Mouse (Mus musculus) limb, embryonic 10.5 days (tissue): ENCODE measurements around the gene Nipal4. TPM values are rescaled to one million over a fixed set of nuclear protein-coding genes. Genes with fewer than 3 reads are reported as not detected.

Experiments
- DNase-seq: peaks from one replicate; pipeline ENCODE4 v3.0.0-alpha.2; 2017; ENCODE audit warnings: low spot score
- H3K27ac ChIP-seq: fragments of 300-500 bp; sonication (generic); 2 replicates; pipeline ENCODE4 v1.5.1; 2016; ENCODE audit warnings: mild to moderate bottlenecking
- H3K27me3 ChIP-seq: fragments of 300-500 bp; sonication (generic); 2 replicates; pipeline ENCODE4 v1.6.1; 2016; ENCODE audit warnings: low read depth, mild to moderate bottlenecking; ENCODE audit not compliant: poor library complexity, severe bottlenecking
- H3K36me3 ChIP-seq: fragments of 300-500 bp; sonication (generic); 2 replicates; pipeline ENCODE4 v1.6.1; 2016; ENCODE audit warnings: mild to moderate bottlenecking, moderate library complexity
- H3K4me1 ChIP-seq: fragments of 300-500 bp; sonication (generic); 2 replicates; pipeline ENCODE4 v1.6.1; 2016
- H3K4me3 ChIP-seq: fragments of 300-500 bp; sonication (generic); 2 replicates; pipeline ENCODE4 v1.5.1; 2016; ENCODE audit warnings: mild to moderate bottlenecking, moderate library complexity
- H3K9me3 ChIP-seq: fragments of 300-500 bp; sonication (generic); replicated peaks from 2 replicates; pipeline ENCODE4 v1.6.1; 2016; ENCODE audit warnings: mild to moderate bottlenecking
- WGBS: fragments of 180-500 bp; shearing (Covaris S2); methylation state at CpG from one replicate; pipeline ENCODE4 v1.1.7; 2016; 5-methylcytosine and 5-hydroxymethylcytosine counted together
- polyA plus RNA-seq: library from polyadenylated mRNA; unstranded; fragments of >200 nt; fragmentation: Nextera tagmentation; extraction: Ambion mirVana; gene quantifications from 2 replicates; pipeline ENCODE4 v1.2.1, GENCODE M21; 2016

Gene Nipal4
- polyA plus RNA-seq, 1 experiment from 2014 or later, result 0.36 TPM

DNA sequence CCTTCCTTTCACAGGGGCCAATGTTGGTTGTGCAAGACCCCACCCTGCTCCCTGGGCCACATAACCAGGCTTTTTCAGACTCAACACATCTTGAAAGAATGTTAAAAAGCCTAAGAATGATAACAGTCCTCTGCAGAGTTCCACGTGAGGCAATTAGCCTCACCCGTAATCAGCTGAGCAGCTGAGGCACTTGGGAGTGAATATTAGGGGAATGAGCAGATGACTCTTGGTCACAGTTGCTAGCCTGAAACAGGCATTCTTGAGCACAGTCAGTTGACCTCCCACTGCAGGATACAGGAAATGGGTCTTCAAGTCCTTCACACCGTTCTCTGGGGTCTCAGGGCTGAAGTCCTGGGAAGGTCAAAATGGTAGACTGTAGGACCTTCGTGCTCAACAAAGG lies 44.6 kb downstream of the Nipal4 start:
- Histone ChIP-seq H3K36me3 (peaks cover 17% of the 10 kb centered on the region; the same call in 1 of the 2 replicates), H3K4me3 (no peak overlapping the region), H3K27me3 (no peaks in the 10 kb centered on the region), H3K27ac (peak overlapping the region; percentile 36; the same call in 1 of the 2 replicates), H3K9me3 (no peaks in the 10 kb centered on the region), H3K4me1 (peaks cover 28% of the 10 kb centered on the region)
- 87% methylated on average over 4 of the region's 4 CpGs for WGBS
- no peak for DNase-seq

DNA sequence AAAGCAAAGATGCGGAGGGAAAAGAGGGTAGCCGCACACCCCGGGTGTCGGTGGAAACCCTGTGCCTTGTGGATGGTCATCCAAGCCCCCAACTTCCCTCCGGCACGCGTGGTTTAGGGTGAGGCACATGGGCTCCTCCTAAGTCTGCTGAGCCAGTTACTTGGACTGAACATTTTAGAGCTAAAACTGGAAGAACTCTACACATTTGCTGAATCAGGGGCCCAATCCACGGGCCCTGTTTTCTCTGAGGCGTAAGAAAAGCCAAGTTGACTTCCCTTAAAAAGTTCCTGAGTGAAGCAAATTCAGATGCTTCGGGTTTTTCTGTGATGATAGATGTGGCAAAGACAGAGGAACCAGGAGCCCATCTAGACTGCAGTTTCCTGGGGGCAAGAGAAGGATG lies 46.2 kb downstream of the Nipal4 start:
- Histone ChIP-seq H3K27me3 (no peaks in the 10 kb centered on the region), H3K4me3 (no peak overlapping the region), H3K4me1 (peaks cover 31% of the 10 kb centered on the region), H3K9me3 (no peaks in the 10 kb centered on the region), H3K36me3 (peaks cover 22% of the 10 kb centered on the region; the same call in 1 of the 2 replicates), H3K27ac (peak overlapping the region; percentile 79)
- 93% methylated on average over 10 of the region's 10 CpGs for WGBS
- no peak for DNase-seq

DNA sequence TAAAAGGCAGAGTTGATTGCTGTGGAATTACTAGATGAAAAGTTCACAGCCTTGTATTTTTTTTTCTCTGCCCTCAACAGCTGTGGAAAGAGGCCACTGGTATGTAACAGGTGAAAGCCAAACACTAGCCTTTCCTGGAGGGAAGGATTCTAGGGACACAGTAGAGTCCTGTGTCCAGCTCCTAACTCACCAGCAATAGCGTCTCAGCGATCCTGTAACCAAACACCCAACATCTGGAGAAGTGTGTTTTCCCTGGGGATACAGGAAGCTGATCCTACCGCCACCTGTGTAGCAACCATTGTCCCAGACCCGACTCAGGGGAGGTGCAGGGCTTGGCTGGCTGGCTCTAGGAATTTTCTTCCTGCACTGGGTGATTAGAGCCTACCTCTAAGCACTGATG lies 46.7 kb downstream of the Nipal4 start:
- DNase-seq, result peak; percentile 74

DNA sequence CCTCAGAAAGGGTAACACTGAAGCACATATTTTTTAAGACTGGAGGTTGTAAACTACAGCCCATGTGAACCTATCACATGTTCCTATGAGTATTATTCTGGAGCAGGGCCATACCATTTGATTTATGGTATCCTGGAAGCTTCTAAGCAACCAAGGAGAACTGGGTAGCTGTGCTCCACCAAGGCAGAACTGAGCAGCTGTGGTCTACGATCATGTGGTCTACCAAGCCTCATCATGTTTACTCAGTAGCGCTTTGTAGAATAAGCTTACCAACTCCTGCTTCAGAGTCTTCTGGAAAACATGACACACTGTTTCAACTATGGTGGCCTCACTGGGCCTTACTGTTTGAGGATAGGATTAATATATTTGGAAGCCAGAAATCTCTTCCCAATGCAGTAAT lies 49.8 kb downstream of the Nipal4 start:
- H3K9me3 ChIP-seq, result no peaks in the 10 kb centered on the region
- no peak overlapping the region for H3K27ac ChIP-seq
- no peak for DNase-seq
- H3K4me3 ChIP-seq, result no peak overlapping the region
- peaks cover 30% of the 10 kb centered on the region for H3K4me1 ChIP-seq
- no peaks in the 10 kb centered on the region for H3K27me3 ChIP-seq
- 93% methylated on average over 2 of the region's 2 CpGs for WGBS
- H3K36me3 ChIP-seq, result peaks cover 25% of the 10 kb centered on the region

More for the DNA sequence above, 46.7 kb downstream of the Nipal4 start:
- Histone ChIP-seq H3K27ac (peak overlapping the region; percentile 79), H3K4me3 (no peak overlapping the region), H3K4me1 (peaks cover 31% of the 10 kb centered on the region), H3K27me3 (no peaks in the 10 kb centered on the region), H3K9me3 (no peaks in the 10 kb centered on the region), H3K36me3 (peaks cover 24% of the 10 kb centered on the region)
- 5% methylated on average over 4 of the region's 4 CpGs for WGBS

DNA sequence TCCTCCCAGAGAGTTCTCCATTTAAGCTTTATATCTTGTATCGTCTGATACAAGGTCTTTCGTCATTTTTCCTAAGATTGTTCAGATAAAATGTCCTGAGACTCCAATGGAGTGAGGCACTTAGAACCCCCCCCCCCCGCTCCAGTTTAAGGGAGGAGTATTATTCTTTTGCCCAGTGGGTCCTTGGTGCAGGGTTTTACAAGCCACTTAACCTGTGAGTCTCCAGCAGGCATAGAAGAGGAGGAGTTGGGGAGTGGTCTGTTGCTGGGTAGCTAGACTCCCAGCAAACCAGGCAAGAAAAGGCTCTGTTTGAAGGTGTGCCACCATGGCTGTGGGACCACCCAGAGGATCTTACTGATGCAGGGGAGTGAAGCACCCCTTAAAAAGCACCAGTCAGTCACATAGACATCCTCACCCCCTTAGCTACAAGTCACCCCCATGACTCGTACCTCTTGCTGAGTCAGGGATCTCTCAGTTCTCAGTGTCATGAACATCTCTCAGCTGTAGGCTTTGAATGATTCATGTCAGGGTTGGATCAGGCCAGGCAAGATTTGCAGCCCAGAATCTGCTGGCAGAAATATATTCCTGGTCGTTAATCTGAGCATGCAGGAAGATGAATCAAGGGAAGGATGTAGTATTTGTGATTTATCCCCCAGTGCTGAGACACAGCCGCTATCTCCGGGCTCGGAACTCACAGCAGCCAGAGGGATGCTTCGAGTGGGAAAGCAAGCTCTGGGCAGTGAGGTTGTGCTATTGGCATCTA lies 50.7 kb downstream of the Nipal4 start:
- H3K4me3 ChIP-seq, result no peak overlapping the region
- peaks cover 28% of the 10 kb centered on the region for H3K4me1 ChIP-seq
- H3K36me3 ChIP-seq, result peaks cover 20% of the 10 kb centered on the region
- 83% methylated on average over 9 of the region's 9 CpGs for WGBS
- no peak for DNase-seq
- H3K27me3 ChIP-seq, result no peaks in the 10 kb centered on the region
- no peaks in the 10 kb centered on the region for H3K9me3 ChIP-seq
- H3K27ac ChIP-seq, result no peak overlapping the region

DNA sequence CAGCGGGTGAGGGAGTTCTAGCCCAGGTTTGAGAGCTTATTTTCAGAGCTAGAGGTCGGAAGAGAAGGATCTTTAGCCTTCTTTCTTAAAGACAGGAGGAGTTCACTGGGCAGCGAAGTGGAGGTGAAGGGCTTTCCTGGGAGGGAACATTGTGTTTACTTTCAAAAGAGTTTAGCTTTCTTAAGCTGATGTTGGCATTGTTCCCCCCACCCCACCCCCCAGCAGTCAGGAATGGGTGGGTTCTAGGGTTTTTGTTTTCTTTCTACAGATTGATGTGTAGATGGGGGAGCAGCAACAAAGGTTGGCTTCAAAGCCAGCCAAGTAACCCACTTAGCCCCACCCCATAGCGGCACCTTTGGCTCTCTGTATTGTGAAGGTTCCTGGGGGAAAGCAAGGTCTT lies 51.3 kb downstream of the Nipal4 start:
- WGBS, result 78% methylated on average over 4 of the region's 4 CpGs

DNA sequence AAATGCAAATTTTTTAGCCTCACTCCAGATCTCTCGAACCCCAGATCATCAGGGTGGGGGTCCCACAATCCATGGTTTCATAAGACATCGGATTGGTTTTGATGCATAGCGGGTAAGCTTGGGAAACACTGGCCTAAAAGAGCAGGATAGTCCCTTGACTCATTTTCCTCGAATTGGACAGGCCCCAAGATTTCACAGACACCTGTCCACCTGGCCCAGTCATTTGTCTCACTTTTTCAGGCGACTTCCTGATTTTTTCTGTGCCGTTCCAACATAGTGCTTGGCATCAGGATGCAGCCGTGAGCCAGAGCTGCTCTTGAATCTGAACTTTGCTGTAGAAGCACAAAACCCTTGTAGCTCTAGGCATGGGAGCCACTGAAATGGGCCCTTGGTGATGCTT lies 52.1 kb downstream of the Nipal4 start:
- WGBS, result 94% methylated on average over 7 of the region's 7 CpGs
- H3K36me3 ChIP-seq, result peaks cover 20% of the 10 kb centered on the region
- H3K27me3 ChIP-seq, result no peaks in the 10 kb centered on the region

More for the DNA sequence above, 51.3 kb downstream of the Nipal4 start:
- DNase-seq, result no peak
- Histone ChIP-seq H3K4me1 (peaks cover 23% of the 10 kb centered on the region), H3K27ac (no peak overlapping the region), H3K27me3 (no peaks in the 10 kb centered on the region), H3K36me3 (peaks cover 20% of the 10 kb centered on the region), H3K9me3 (no peaks in the 10 kb centered on the region), H3K4me3 (no peak overlapping the region)

DNA sequence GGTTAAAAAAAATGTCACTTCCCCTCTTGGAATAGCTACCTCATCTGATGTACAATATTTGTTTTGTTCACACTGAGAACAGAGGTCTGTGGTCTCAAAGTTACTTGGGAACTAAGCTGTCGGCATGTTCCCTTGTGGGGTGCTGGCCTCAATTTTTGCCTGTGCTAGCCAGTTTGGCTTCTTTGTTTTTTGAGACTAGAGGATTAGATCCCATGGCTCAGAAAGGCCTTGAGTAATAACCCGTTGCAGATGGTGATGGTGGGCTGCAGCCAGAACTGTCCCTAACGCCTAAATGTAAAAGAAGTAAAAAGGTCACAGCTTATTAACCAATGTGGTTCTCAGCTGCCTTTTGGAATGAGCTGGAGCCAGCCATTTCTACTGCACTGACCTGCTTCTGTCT lies 53.1 kb downstream of the Nipal4 start:
- H3K27ac ChIP-seq, result no peak overlapping the region
- no peaks in the 10 kb centered on the region for H3K9me3 ChIP-seq
- peaks cover 20% of the 10 kb centered on the region for H3K36me3 ChIP-seq
- H3K4me3 ChIP-seq, result no peak overlapping the region
- H3K27me3 ChIP-seq, result no peaks in the 10 kb centered on the region
- no peak for DNase-seq
- H3K4me1 ChIP-seq, result peaks cover 5% of the 10 kb centered on the region
- 91% methylated on average over 3 of the region's 3 CpGs for WGBS

More for the DNA sequence above, 52.1 kb downstream of the Nipal4 start:
- Histone ChIP-seq H3K27ac (no peak overlapping the region), H3K4me3 (no peak overlapping the region), H3K9me3 (no peaks in the 10 kb centered on the region), H3K4me1 (peaks cover 15% of the 10 kb centered on the region)
- DNase-seq, result no peak

DNA sequence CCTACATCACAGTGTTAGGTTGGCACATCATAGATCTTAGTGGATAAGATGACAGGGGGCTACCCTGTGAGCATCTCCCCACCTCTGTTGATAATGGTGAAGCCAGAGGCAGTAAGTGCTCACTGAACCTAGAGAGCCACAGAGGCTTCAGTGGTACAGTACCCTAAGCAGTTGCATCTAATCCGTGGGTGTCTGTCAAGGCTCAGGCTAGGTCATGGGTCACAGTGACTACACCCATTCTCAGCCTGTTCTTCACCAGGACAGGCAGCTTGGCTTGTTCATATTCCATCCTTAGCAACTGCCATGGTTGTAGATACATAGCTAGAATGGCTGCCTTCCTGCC lies 55.4 kb downstream of the Nipal4 start:
- Histone ChIP-seq H3K36me3 (peaks cover 30% of the 10 kb centered on the region), H3K9me3 (no peaks in the 10 kb centered on the region), H3K27me3 (no peaks in the 10 kb centered on the region), H3K4me1 (peaks cover under 1% of the 10 kb centered on the region; the same call in 1 of the 2 replicates), H3K4me3 (no peak overlapping the region), H3K27ac (no peak overlapping the region)
- no peak for DNase-seq
- WGBS, result 88% methylated on average over 1 of the region's 1 CpGs

DNA sequence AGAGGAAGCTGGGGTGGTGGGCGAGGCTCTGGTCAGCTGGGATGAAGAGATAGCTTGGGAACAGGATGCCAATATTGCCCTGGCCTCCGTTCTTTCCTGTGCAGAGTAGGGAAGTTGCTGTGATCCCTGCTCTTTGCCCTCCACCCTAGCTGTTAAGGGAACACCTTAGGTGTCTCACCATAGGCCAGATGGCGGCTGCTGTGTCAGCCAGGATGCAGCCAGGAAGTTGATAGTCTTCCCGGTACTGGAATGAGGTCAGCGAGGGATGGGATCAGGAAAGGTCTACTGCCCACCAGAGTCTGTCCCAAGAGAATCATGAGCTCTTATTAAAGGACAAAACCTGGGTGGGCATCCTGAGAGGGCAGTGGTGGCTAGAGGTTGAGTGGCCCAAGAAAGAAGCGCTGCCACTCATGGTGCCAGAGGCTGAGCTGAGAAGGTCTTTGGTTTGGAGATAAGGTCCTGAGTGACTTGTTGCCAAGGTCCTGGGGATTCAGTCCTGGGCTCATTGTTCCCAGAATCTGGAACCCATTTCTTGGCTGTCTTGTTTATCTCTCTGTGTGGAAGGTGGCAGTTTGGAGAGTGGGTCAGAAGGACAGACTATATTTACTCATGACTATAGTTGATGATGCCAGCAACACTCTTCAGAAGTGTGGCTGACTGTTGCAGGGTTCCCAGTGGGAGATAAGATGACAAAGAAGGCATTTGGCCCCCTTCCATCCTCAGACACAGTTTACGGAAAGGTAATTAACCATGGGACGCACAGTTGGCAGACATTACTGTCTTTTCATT lies 56.0 kb downstream of the Nipal4 start:
- H3K36me3 ChIP-seq, result peaks cover 27% of the 10 kb centered on the region
- WGBS, result 84% methylated on average over 8 of the region's 8 CpGs
- DNase-seq, result no peak
- H3K27me3 ChIP-seq, result no peaks in the 10 kb centered on the region
- H3K4me3 ChIP-seq, result no peak overlapping the region
- H3K4me1 ChIP-seq, result no peaks in the 10 kb centered on the region
- no peak overlapping the region for H3K27ac ChIP-seq
- no peaks in the 10 kb centered on the region for H3K9me3 ChIP-seq

DNA sequence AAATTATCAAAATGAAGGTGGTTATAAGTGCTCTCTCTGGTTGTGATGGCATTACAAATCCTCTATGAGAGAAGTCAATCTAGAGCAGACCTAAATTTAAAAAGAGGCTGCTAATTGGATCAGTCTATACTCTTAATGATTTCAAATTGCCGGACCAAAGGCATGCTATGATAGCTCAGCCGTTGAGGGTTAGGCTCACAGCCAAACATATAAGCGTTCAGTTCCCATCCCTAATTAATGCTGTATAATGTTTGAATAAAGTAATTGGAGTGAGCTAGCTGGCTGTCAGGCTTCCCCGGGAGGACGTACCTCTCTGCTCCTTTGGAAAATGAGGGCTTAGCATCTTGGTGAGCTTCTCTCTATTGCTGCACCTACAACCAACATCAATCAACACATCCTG lies 57.1 kb downstream of the Nipal4 start:
- no peak for DNase-seq
- H3K9me3 ChIP-seq, result no peaks in the 10 kb centered on the region
- H3K4me1 ChIP-seq, result no peaks in the 10 kb centered on the region
- no peaks in the 10 kb centered on the region for H3K27me3 ChIP-seq
- 95% methylated on average over 5 of the region's 5 CpGs for WGBS
- H3K4me3 ChIP-seq, result no peak overlapping the region
- peaks cover 18% of the 10 kb centered on the region for H3K36me3 ChIP-seq
- H3K27ac ChIP-seq, result no peak overlapping the region

DNA sequence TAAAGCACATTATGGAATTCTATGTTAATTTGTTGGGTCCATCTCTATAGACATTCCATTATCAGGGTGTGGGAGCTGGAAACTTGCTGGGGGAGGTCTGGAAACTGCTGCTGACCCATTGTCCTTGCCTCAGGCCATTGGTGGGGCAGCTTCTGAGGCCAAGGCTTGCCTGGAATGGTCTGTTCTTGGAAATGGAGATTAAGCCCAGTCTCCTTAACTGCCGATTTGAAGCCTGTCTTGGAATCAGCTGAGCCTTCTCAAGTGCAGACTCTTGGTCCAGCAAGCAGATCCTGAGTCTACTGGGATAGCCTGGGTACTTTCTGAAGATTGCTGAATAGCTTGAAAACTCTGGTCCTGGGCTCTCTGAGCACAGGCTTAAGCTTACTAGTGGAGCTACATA lies 59.3 kb downstream of the Nipal4 start:
- 93% methylated on average over 1 of the region's 1 CpGs for WGBS
- Histone ChIP-seq H3K9me3 (no peaks in the 10 kb centered on the region), H3K27ac (no peak overlapping the region), H3K36me3 (peaks cover 16% of the 10 kb centered on the region; the same call in 1 of the 2 replicates), H3K4me3 (no peak overlapping the region), H3K27me3 (no peaks in the 10 kb centered on the region), H3K4me1 (peaks cover 8% of the 10 kb centered on the region)
- DNase-seq, result no peak

DNA sequence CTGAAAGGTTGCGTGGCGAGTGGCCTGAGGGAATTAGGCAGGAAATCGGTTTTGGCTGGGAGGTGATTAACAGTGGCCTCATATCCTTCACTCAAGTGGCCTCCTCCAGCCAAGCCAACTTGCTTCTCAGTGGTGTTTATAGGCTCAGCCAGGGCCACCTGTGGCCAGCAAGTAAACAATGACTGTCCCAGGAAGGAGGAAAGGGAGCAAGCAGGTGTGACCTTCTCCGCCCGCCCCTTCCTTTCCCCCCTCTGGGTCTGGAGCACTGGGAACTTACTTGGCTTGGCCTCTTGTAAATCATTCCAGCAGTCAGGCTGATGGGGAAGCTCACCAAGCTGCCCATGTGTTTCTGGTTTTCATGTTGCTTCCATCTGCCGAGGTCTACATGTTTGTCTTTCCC lies 64.2 kb downstream of the Nipal4 start:
- peak overlapping the region; percentile 15; the same call in 1 of the 2 replicates for H3K27ac ChIP-seq
- 49% methylated on average over 6 of the region's 6 CpGs for WGBS
- H3K4me1 ChIP-seq, result peaks cover 17% of the 10 kb centered on the region
- no peaks in the 10 kb centered on the region for H3K9me3 ChIP-seq
- H3K36me3 ChIP-seq, result peaks cover 39% of the 10 kb centered on the region
- no peak overlapping the region for H3K4me3 ChIP-seq
- no peaks in the 10 kb centered on the region for H3K27me3 ChIP-seq
- DNase-seq, result peak; percentile 44
